Mouse (Mus musculus): ENCODE results near the gene Ak7. TPM values are rescaled to one million over a fixed set of nuclear protein-coding genes. Genes with fewer than 3 reads are reported as not detected.

Ak7 gene
- polyA plus RNA-seq, 1 experiment from 2014 or later, result 0.45 TPM

Other genes starting within 250 kb of the Ak7 start
- gene Bdkrb2, start 142.8 kb upstream of the Ak7 start, polyA plus RNA-seq (2016; fragmentation: Nextera tagmentation; extraction: Ambion mirVana), result 1.5 and 1.6 TPM in 2 replicates
- gene Bdkrb1, start 102.9 kb upstream of the Ak7 start, polyA plus RNA-seq (2016; fragmentation: Nextera tagmentation; extraction: Ambion mirVana), result not detected in 2 replicates
- gene Gskip, start 21.1 kb upstream of the Ak7 start, polyA plus RNA-seq (2016; fragmentation: Nextera tagmentation; extraction: Ambion mirVana), result 21.3 and 24.4 TPM in 2 replicates
- 13.2 and 13.5 TPM in 2 replicates for gene Atg2b, start 20.8 kb upstream of the Ak7 start, polyA plus RNA-seq (2016; fragmentation: Nextera tagmentation; extraction: Ambion mirVana)
- 198 and 206 TPM in 2 replicates for gene Papola, start 78.7 kb downstream of the Ak7 start, polyA plus RNA-seq (2016; fragmentation: Nextera tagmentation; extraction: Ambion mirVana)

Measured in heart, embryonic 12.5 days (tissue).